Mouse (Mus musculus) splenic B cell, adult 2 months (primary cell): ENCODE measurements at regions not wholly inside any gene's neighbourhood (a gene's known extent, or its start where the extent isn't known, plus 50 kb on each side); places are given as distances from the start of the nearest gene placed in this dataset.

Experiments
- DNase-seq: peaks from one replicate; pipeline ENCODE4 v3.0.0-alpha.2; 2011; ENCODE audit warnings: low read depth, low spot score
- H3K27me3 ChIP-seq: 2 replicates; pipeline ENCODE4 v1.6.1; 2012; ENCODE audit warnings: mild to moderate bottlenecking, low read length, moderate library complexity, mixed read lengths; ENCODE audit not compliant: control insufficient read depth, poor library complexity, insufficient read depth, severe bottlenecking
- H3K36me3 ChIP-seq: 2 replicates; pipeline ENCODE4 v1.6.1; 2012; ENCODE audit warnings: mild to moderate bottlenecking, low read length, moderate library complexity, mixed read lengths; ENCODE audit not compliant: control insufficient read depth, poor library complexity, insufficient read depth, severe bottlenecking

GRCm38 (mm10) chr13:119339016-119339415 is 89.4 kb upstream of the Paip1 start:
- Histone ChIP-seq H3K27me3 (no peaks in the 10 kb centered on the region), H3K36me3 (no peaks in the 10 kb centered on the region)
- DNase-seq, result no peak

GRCm38 (mm10) chr13:119339762-119340161 is 88.6 kb upstream of the Paip1 start:
- no peak for DNase-seq
- Histone ChIP-seq H3K36me3 (no peaks in the 10 kb centered on the region), H3K27me3 (no peaks in the 10 kb centered on the region)

- Histone ChIP-seq H3K27me3 (no peaks in the 10 kb centered on the region), H3K36me3 (no peaks in the 10 kb centered on the region)
- peak; percentile 39 for DNase-seq
Measured at GRCm38 (mm10) chr13:119341833-119342232, 86.6 kb upstream of the Paip1 start.

GRCm38 (mm10) chr13:119342761-119343160 is 85.6 kb upstream of the Paip1 start:
- Histone ChIP-seq H3K27me3 (no peaks in the 10 kb centered on the region), H3K36me3 (no peaks in the 10 kb centered on the region)
- no peak for DNase-seq

- Histone ChIP-seq H3K36me3 (no peaks in the 10 kb centered on the region), H3K27me3 (no peaks in the 10 kb centered on the region)
- no peak for DNase-seq
Measured at GRCm38 (mm10) chr13:119347988-119348387, 80.4 kb upstream of the Paip1 start.

- Histone ChIP-seq H3K27me3 (no peaks in the 10 kb centered on the region), H3K36me3 (peaks cover 8% of the 10 kb centered on the region)
- no peak for DNase-seq
Measured at GRCm38 (mm10) chr13:119351346-119351745, 77.1 kb upstream of the Paip1 start.

GRCm38 (mm10) chr13:119358696-119359095 is 69.7 kb upstream of the Paip1 start:
- Histone ChIP-seq H3K36me3 (peaks cover 12% of the 10 kb centered on the region), H3K27me3 (no peaks in the 10 kb centered on the region)
- DNase-seq, result no peak

GRCm38 (mm10) chr13:119363379-119363778 is 65.0 kb upstream of the Paip1 start:
- DNase-seq, result peak; percentile 47
- Histone ChIP-seq H3K36me3 (peaks cover 11% of the 10 kb centered on the region; the same call in 1 of the 2 replicates), H3K27me3 (no peaks in the 10 kb centered on the region)

GRCm38 (mm10) chr13:119364160-119364559 is 64.2 kb upstream of the Paip1 start:
- no peak for DNase-seq
- no peaks in the 10 kb centered on the region for H3K27me3 ChIP-seq
- H3K36me3 ChIP-seq, result peaks cover 11% of the 10 kb centered on the region; the same call in 1 of the 2 replicates

- no peaks in the 10 kb centered on the region for H3K27me3 ChIP-seq
- peaks cover 10% of the 10 kb centered on the region; the same call in 1 of the 2 replicates for H3K36me3 ChIP-seq
- no peak for DNase-seq
Measured at GRCm38 (mm10) chr13:119367544-119367943, 60.9 kb upstream of the Paip1 start.

- H3K36me3 ChIP-seq, result no peaks in the 10 kb centered on the region; the same call in 1 of the 2 replicates
- no peaks in the 10 kb centered on the region; the same call in 1 of the 2 replicates for H3K27me3 ChIP-seq
- DNase-seq, result peak; percentile 73
Measured at GRCm38 (mm10) chr13:119378404-119379037, 49.9 kb upstream of the Paip1 start.
